Mouse (Mus musculus) ES-E14 (cell line): ENCODE results near the gene Muc13.

Source experiments
- CHD2 ChIP-seq: IDR thresholded peaks from 2 replicates; pipeline ENCODE4 v1.6.1; 2014; ENCODE audit warnings: mild to moderate bottlenecking, low read depth, low read length, inconsistent platforms
- HCFC1 ChIP-seq: IDR thresholded peaks from 2 replicates; pipeline ENCODE4 v1.6.1; 2012; ENCODE audit warnings: low read length, inconsistent platforms, borderline replicate concordance; ENCODE audit not compliant: insufficient read depth
- MAFK ChIP-seq: IDR thresholded peaks from 2 replicates; pipeline ENCODE4 v1.6.1; 2014; ENCODE audit warnings: mild to moderate bottlenecking, low read depth, low read length, inconsistent platforms; ENCODE audit not compliant: insufficient read depth
- ZC3H11A ChIP-seq: IDR thresholded peaks from 2 replicates; pipeline ENCODE4 v1.6.1; 2012; ENCODE audit warnings: low read depth, mild to moderate bottlenecking, inconsistent platforms, low read length, borderline replicate concordance
- ZNF384 ChIP-seq: IDR thresholded peaks from 2 replicates; pipeline ENCODE4 v1.6.1; 2012; ENCODE audit warnings: low read depth, low read length, inconsistent platforms

DNA sequence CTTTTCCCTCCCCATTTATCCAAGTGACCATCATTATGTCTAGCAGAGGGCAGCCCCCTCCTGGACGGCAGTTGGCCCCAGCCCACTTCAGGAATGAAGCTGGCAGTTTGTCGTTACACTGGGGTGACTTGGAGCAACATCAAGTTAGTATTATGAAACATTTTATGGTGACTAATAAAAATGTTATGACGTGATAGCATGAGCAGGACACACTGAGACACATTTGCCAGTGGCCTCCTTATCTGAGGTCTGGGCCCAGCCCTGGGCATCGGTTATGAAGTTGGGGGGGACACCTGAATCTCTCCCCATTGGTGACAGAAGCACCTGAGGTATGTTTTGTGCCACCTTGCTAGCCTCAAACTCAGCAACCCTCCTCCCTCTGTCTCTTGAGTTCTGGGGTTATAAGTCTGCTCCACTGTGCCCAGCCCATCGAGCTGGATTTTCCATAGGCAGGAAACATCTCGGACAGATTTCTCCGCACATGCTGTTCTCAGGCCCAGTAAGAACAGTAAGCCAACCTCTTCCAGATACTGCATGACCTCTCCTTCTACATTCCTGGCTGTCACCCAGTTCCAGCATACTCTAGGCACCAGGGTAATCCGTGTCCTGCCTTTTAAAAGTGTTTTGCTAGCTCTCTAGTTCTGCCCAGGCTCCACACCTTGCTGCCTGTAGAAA is 40.8 kb upstream of the Muc13 start:
- TF ChIP-seq ZC3H11A (no peak), HCFC1 (no peak), ZNF384 (no peak), CHD2 (no peak), MAFK (no peak)
